Mouse (Mus musculus) ES-Bruce4 (cell line): Measurements from ENCODE around the gene Hps4. TPM values are rescaled to one million over a fixed set of nuclear protein-coding genes. Genes with fewer than 3 reads are reported as not detected.

Experiments
- H3K27ac ChIP-seq: 2 replicates; pipeline ENCODE4 v1.5.1; 2012; ENCODE audit warnings: low read length, inconsistent platforms; ENCODE audit not compliant: insufficient read depth
- H3K27me3 ChIP-seq: 2 replicates; pipeline ENCODE4 v1.6.1; 2012; ENCODE audit warnings: mild to moderate bottlenecking, low read length, inconsistent platforms; ENCODE audit not compliant: control insufficient read depth, poor library complexity, insufficient read depth, severe bottlenecking
- H3K36me3 ChIP-seq: 2 replicates; pipeline ENCODE4 v1.6.1; 2012; ENCODE audit warnings: inconsistent platforms, mild to moderate bottlenecking, low read length, moderate library complexity; ENCODE audit not compliant: control insufficient read depth, poor library complexity, insufficient read depth, severe bottlenecking
- H3K4me1 ChIP-seq: one replicate; pipeline ENCODE4 v1.8.1; 2011; ENCODE audit warnings: low read length; ENCODE audit not compliant: control insufficient read depth, insufficient read depth
- H3K4me3 ChIP-seq: 2 replicates; pipeline ENCODE4 v1.5.1; 2011; ENCODE audit warnings: low read depth, mild to moderate bottlenecking, low read length
- H3K9ac ChIP-seq: 2 replicates; pipeline ENCODE4 v1.6.1; 2012; ENCODE audit warnings: low read depth, mild to moderate bottlenecking, inconsistent platforms; ENCODE audit not compliant: poor library complexity, severe bottlenecking
- H3K9me3 ChIP-seq: replicated peaks from 2 replicates; pipeline ENCODE4 v1.6.1; 2012; ENCODE audit warnings: mild to moderate bottlenecking, low read length, inconsistent platforms; ENCODE audit not compliant: control insufficient read depth, poor library complexity, insufficient read depth, severe bottlenecking
- CTCF ChIP-seq: IDR thresholded peaks from one replicate; pipeline ENCODE4 v1.8.1; 2011; ENCODE audit warnings: low read depth, low read length
- EP300 ChIP-seq: IDR thresholded peaks from 2 replicates; pipeline ENCODE4 v1.6.1; 2011; ENCODE audit warnings: low read depth, low read length; ENCODE audit not compliant: insufficient read depth
- POLR2A ChIP-seq: IDR thresholded peaks from one replicate; pipeline ENCODE4 v1.8.1; 2011; ENCODE audit warnings: low read length; ENCODE audit not compliant: insufficient read depth
- polyA plus RNA-seq: library from polyadenylated mRNA; stranded (reverse); fragments of >200 nt; gene quantifications from 2 replicates; pipeline ENCODE4 v1.2.4, GENCODE M21; 2011; ENCODE audit warnings: low read depth; ENCODE audit not compliant: missing spikeins, insufficient read depth, insufficient read length

The Hps4 gene
- polyA plus RNA-seq: 17.3 and 19.1 TPM in 2 replicates

GRCm38 (mm10) chr5:112342463-112343204, at the start of gene Hps4, which contains the start of gene Srrd:
Gene Hps4 (plus strand): TSS chr5:112343083.
Gene Srrd (minus strand): TSS chr5:112343040.
- Histone ChIP-seq H3K27ac (no peak within 1 kb of the TSS), H3K9ac (peak within 1 kb of the TSS; percentile 79), H3K4me3 (peak within 1 kb of the TSS; percentile 99), H3K36me3 (peaks cover 6% of the 10 kb centered on the region; the same call in 1 of the 2 replicates), H3K27me3 (no peaks in the 10 kb centered on the region), H3K4me1 (no peaks in the 10 kb centered on the region), H3K9me3 (no peaks in the 10 kb centered on the region)
- TF ChIP-seq POLR2A (no peak), EP300 (no peak), CTCF (no peak)

GRCm38 (mm10) chr5:112293800-112294199, 49.1 kb upstream of the Hps4 start:
- no peaks in the 10 kb centered on the region for H3K27me3 ChIP-seq
- no peaks in the 10 kb centered on the region for H3K9me3 ChIP-seq
- peaks cover 14% of the 10 kb centered on the region for H3K4me1 ChIP-seq
- H3K36me3 ChIP-seq: no peaks in the 10 kb centered on the region
- no peak overlapping the region for H3K27ac ChIP-seq
- H3K4me3 ChIP-seq: no peak overlapping the region
- TF ChIP-seq EP300 (no peak), CTCF (no peak)
- no peak overlapping the region for H3K9ac ChIP-seq

GRCm38 (mm10) chr5:112294696-112295095, 48.2 kb upstream of the Hps4 start:
- TF ChIP-seq POLR2A: no peak

GRCm38 (mm10) chr5:112295162-112295561, 47.7 kb upstream of the Hps4 start:
- Histone ChIP-seq H3K9ac (no peak overlapping the region), H3K27me3 (no peaks in the 10 kb centered on the region), H3K27ac (no peak overlapping the region), H3K4me3 (no peak overlapping the region), H3K36me3 (no peaks in the 10 kb centered on the region), H3K9me3 (no peaks in the 10 kb centered on the region), H3K4me1 (peaks cover 16% of the 10 kb centered on the region)
- TF ChIP-seq CTCF (no peak), EP300 (peak; percentile 72), POLR2A (no peak)

More at GRCm38 (mm10) chr5:112294696-112295095, 48.2 kb upstream of the Hps4 start:
- Histone ChIP-seq H3K36me3 (no peaks in the 10 kb centered on the region), H3K27ac (no peak overlapping the region), H3K4me1 (peaks cover 16% of the 10 kb centered on the region), H3K9me3 (no peaks in the 10 kb centered on the region), H3K9ac (no peak overlapping the region), H3K4me3 (no peak overlapping the region), H3K27me3 (no peaks in the 10 kb centered on the region)

- no peaks in the 10 kb centered on the region for H3K27me3 ChIP-seq
- TF ChIP-seq EP300 (no peak), CTCF (no peak), POLR2A (no peak)
- peaks cover 16% of the 10 kb centered on the region for H3K4me1 ChIP-seq
- no peak overlapping the region for H3K9ac ChIP-seq
- no peaks in the 10 kb centered on the region for H3K36me3 ChIP-seq
- H3K9me3 ChIP-seq: no peaks in the 10 kb centered on the region
- no peak overlapping the region for H3K27ac ChIP-seq
- no peak overlapping the region for H3K4me3 ChIP-seq
These were observed 47.3 kb upstream of the Hps4 start for GRCm38 (mm10) chr5:112295564-112295963.

GRCm38 (mm10) chr5:112296404-112297181, 46.3 kb upstream of the Hps4 start:
- Histone ChIP-seq H3K27me3 (no peaks in the 10 kb centered on the region), H3K9me3 (no peaks in the 10 kb centered on the region), H3K36me3 (no peaks in the 10 kb centered on the region), H3K27ac (no peak overlapping the region), H3K4me3 (no peak overlapping the region), H3K9ac (no peak overlapping the region), H3K4me1 (peaks cover 16% of the 10 kb centered on the region)
- TF ChIP-seq EP300 (no peak), POLR2A (no peak), CTCF (no peak)
